Mouse (Mus musculus): ENCODE results near the gene Scube2.

The Scube2 gene

GRCm38 (mm10) chr7:109868498-109868897 is 3.0 kb upstream of the Scube2 start:
- TF ChIP-seq GATA4 (IDR thresholded peaks at IDR 0.05; ENCODE audit: insufficient replicate concordance, low read length), result no peak

GRCm38 (mm10) chr7:109866643-109867042 is 1.2 kb upstream of the Scube2 start:
- no peak for TF ChIP-seq GATA4 (IDR thresholded peaks at IDR 0.05; ENCODE audit: insufficient replicate concordance, low read length)

GRCm38 (mm10) chr7:109863561-109863960 is 1.9 kb downstream of the Scube2 start:
- no peak for TF ChIP-seq GATA4 (IDR thresholded peaks at IDR 0.05; ENCODE audit: insufficient replicate concordance, low read length)

- TF ChIP-seq GATA4 (IDR thresholded peaks at IDR 0.05; ENCODE audit: insufficient replicate concordance, low read length), result no peak
Observed at GRCm38 (mm10) chr7:109860162-109860561, 5.3 kb downstream of the Scube2 start.

GRCm38 (mm10) chr7:109859354-109859753 is 6.1 kb downstream of the Scube2 start:
- no peak for TF ChIP-seq GATA4 (IDR thresholded peaks at IDR 0.05; ENCODE audit: insufficient replicate concordance, low read length)

- TF ChIP-seq GATA4 (IDR thresholded peaks at IDR 0.05; ENCODE audit: insufficient replicate concordance, low read length), result no peak
Observed at GRCm38 (mm10) chr7:109852752-109853212, 12.7 kb downstream of the Scube2 start.

- no peak for TF ChIP-seq GATA4 (IDR thresholded peaks at IDR 0.05; ENCODE audit: insufficient replicate concordance, low read length)
Observed at GRCm38 (mm10) chr7:109852017-109852416, 13.5 kb downstream of the Scube2 start.

- TF ChIP-seq GATA4 (IDR thresholded peaks at IDR 0.05; ENCODE audit: insufficient replicate concordance, low read length), result no peak
Observed at GRCm38 (mm10) chr7:109850531-109850930, 14.9 kb downstream of the Scube2 start.

- no peak for TF ChIP-seq GATA4 (IDR thresholded peaks at IDR 0.05; ENCODE audit: insufficient replicate concordance, low read length)
Observed at GRCm38 (mm10) chr7:109849750-109850434, 15.6 kb downstream of the Scube2 start.

- TF ChIP-seq GATA4 (IDR thresholded peaks at IDR 0.05; ENCODE audit: insufficient replicate concordance, low read length), result no peak
Observed at GRCm38 (mm10) chr7:109848867-109849733, 16.4 kb downstream of the Scube2 start.

- no peak for TF ChIP-seq GATA4 (IDR thresholded peaks at IDR 0.05; ENCODE audit: insufficient replicate concordance, low read length)
Observed at GRCm38 (mm10) chr7:109844100-109844499, 21.4 kb downstream of the Scube2 start.

GRCm38 (mm10) chr7:109841618-109842418 is 23.7 kb downstream of the Scube2 start:
- TF ChIP-seq GATA4 (IDR thresholded peaks at IDR 0.05; ENCODE audit: insufficient replicate concordance, low read length), result no peak

- TF ChIP-seq GATA4 (IDR thresholded peaks at IDR 0.05; ENCODE audit: insufficient replicate concordance, low read length), result no peak
Observed at GRCm38 (mm10) chr7:109841031-109841430, 24.4 kb downstream of the Scube2 start.

GRCm38 (mm10) chr7:109838613-109839012 is 26.9 kb downstream of the Scube2 start:
- no peak for TF ChIP-seq GATA4 (IDR thresholded peaks at IDR 0.05; ENCODE audit: insufficient replicate concordance, low read length)

- TF ChIP-seq GATA4 (IDR thresholded peaks at IDR 0.05; ENCODE audit: insufficient replicate concordance, low read length), result no peak
Observed at GRCm38 (mm10) chr7:109837651-109838050, 27.8 kb downstream of the Scube2 start.
